Mouse (Mus musculus) liver, adult 2 months (tissue): Measurements from ENCODE around the gene Serpinb8.

Source experiments
- CTCF ChIP-seq: fragments of 200-500 bp; IDR thresholded peaks from 2 replicates; pipeline ENCODE4 v1.5.1; 2011; ENCODE audit warnings: low read depth, low read length, control low read depth
- POLR2A ChIP-seq: fragments of 200-500 bp; IDR thresholded peaks from 2 replicates; pipeline ENCODE4 v1.6.1; 2011; ENCODE audit warnings: low read length, control low read depth; ENCODE audit not compliant: insufficient read depth; ENCODE audit errors: extremely low read depth

DNA sequence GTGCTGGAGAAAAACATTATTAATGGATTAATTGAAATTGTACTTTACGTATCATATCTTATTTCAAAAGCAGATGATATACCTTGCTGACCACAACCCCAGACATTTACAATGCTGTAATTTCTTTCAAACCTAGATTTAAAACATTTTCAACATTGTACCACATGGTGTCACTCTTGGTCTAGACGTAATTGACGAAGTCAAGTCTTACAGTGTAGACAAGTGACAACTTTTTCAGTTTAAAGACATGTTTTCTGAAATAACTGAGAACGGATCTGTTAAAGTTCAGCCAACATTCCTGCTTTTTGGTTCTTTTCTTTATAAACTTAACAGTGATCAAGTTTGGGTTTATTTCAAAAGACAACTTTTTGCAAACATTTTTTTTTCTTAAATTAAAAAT, 46.1 kb downstream of the Serpinb8 start:
- TF ChIP-seq CTCF, result peak; percentile 35
- TF ChIP-seq POLR2A, result no peak
